Comparison of ENCODE assay signal across 34 mouse cellular contexts in genomic region chr17:24535300-24535699, GRCm38 (mm10). TPM values are rescaled to one million over a fixed set of nuclear protein-coding genes. Genes with fewer than 3 reads are reported as not detected.
A peak's percentile ranks its signal among the peaks of the same experiment; 100 is the strongest.
DNase-seq lines count a peak whose midpoint lies in the region; ATAC-seq and TF ChIP-seq lines count a peak whose summit lies in the region.
"Had no signal": no experiment of that assay in that cellular context is flagged by ENCODE, and none has a peak within 500 bp of the region (broad histone marks: within the 10 kb centered on the region; RNA-seq: fewer than 3 reads in every experiment).

No protein-coding gene starts in this region.

- 43% methylated on average over 5 of the region's 5 CpGs for WGBS in embryonic facial prominence, embryonic 13.5 days
- 52% methylated on average over 5 of the region's 5 CpGs for WGBS in embryonic facial prominence, embryonic 10.5 days
- 54% methylated on average over 5 of the region's 5 CpGs for WGBS in hindbrain, embryonic 13.5 days
- 64% methylated on average over 5 of the region's 5 CpGs for WGBS in hindbrain, embryonic 16.5 days
- WGBS in limb, embryonic 13.5 days = 38% methylated on average over 5 of the region's 5 CpGs
- 44% methylated on average over 5 of the region's 5 CpGs for WGBS in limb, embryonic 10.5 days
- WGBS in stomach, postnatal 0 days = 41% methylated on average over 5 of the region's 5 CpGs

- H3K36me3 ChIP-seq in embryonic facial prominence, embryonic 13.5 days = peaks cover 7% of the 10 kb centered on the region; the same call in 1 of the 2 replicates
- peaks cover 9% of the 10 kb centered on the region for H3K36me3 ChIP-seq in embryonic facial prominence, embryonic 10.5 days (replicated peaks)
- peaks cover 7% of the 10 kb centered on the region for H3K36me3 ChIP-seq in hindbrain, embryonic 13.5 days
- H3K36me3 ChIP-seq in hindbrain, embryonic 16.5 days (ENCODE audit: control insufficient read depth, insufficient read depth, low read length) = no peaks in the 10 kb centered on the region
- H3K36me3 ChIP-seq in limb, embryonic 13.5 days = peaks cover 7% of the 10 kb centered on the region
- H3K36me3 ChIP-seq in limb, embryonic 10.5 days = peaks cover 11% of the 10 kb centered on the region
- H3K36me3 ChIP-seq in stomach, postnatal 0 days (ENCODE audit: control insufficient read depth, insufficient read depth, low read length) = no peaks in the 10 kb centered on the region; the same call in 1 of the 2 replicates
- H3K36me3 ChIP-seq: forebrain, embryonic 15.5 days; heart, embryonic 15.5 days; lung, embryonic 15.5 days had no signal

- no peak overlapping the region for H3K4me3 ChIP-seq in embryonic facial prominence, embryonic 13.5 days
- no peak overlapping the region for H3K4me3 ChIP-seq in embryonic facial prominence, embryonic 10.5 days
- no peak overlapping the region for H3K4me3 ChIP-seq in hindbrain, embryonic 13.5 days
- no peak overlapping the region for H3K4me3 ChIP-seq in hindbrain, embryonic 16.5 days (ENCODE audit: low read length)
- no peak overlapping the region for H3K4me3 ChIP-seq in limb, embryonic 13.5 days
- H3K4me3 ChIP-seq in limb, embryonic 10.5 days = no peak overlapping the region
- H3K4me3 ChIP-seq in stomach, postnatal 0 days (ENCODE audit: low read depth, low read length) = no peak overlapping the region
- H3K4me3 ChIP-seq: erythroblast, embryonic 14.5 days; forebrain, embryonic 15.5 days; heart, embryonic 10.5 days; heart, embryonic 15.5 days; limb, embryonic 12.5 days; lung, embryonic 15.5 days had no signal

- TF ChIP-seq EP300 in stomach, postnatal 0 days (optimal IDR thresholded peaks at IDR 0.05) = no peak

- no peak for ATAC-seq in embryonic facial prominence, embryonic 13.5 days (ENCODE audit: insufficient number of reproducible peaks, insufficient read depth, low FRiP score, low TSS enrichment, low read depth)
- ATAC-seq in hindbrain, embryonic 13.5 days (ENCODE audit: low FRiP score) = no peak
- no peak for ATAC-seq in hindbrain, embryonic 16.5 days
- ATAC-seq in limb, embryonic 13.5 days (ENCODE audit: low FRiP score, low read depth) = no peak
- no peak for ATAC-seq in stomach, postnatal 0 days (ENCODE audit: low FRiP score, low TSS enrichment)
- ATAC-seq: activated CD4-positive, CD25-positive, alpha-beta regulatory T cell, adult 4 months; forebrain, embryonic 15.5 days; intestine, embryonic 16.5 days; midbrain, embryonic 16.5 days had no signal

- no peak for DNase-seq in embryonic facial prominence, embryonic 10.5 days (ENCODE audit: low spot score)
- no peak for DNase-seq in limb, embryonic 10.5 days (ENCODE audit: low spot score)
- no peak for DNase-seq in stomach, postnatal 0 days (ENCODE audit: low spot score)
- DNase-seq in gastrocnemius, postnatal 36 days = no peak
- DNase-seq: adrenal gland, adult 2 months; adrenal gland, postnatal 36 days; cerebellum, adult 8-10 months; cerebellum, postnatal 25 days; embryo, embryonic 11 days; gastrocnemius, postnatal 14 days; heart, adult 11 months; kidney, adult 9 months; kidney, postnatal 25 days; lung, postnatal 36 days; thymus, postnatal 4 days had no signal

- no peak overlapping the region for H3K4me2 ChIP-seq in embryonic facial prominence, embryonic 13.5 days
- no peak overlapping the region for H3K4me2 ChIP-seq in hindbrain, embryonic 13.5 days
- H3K4me2 ChIP-seq in hindbrain, embryonic 16.5 days (ENCODE audit: low read length) = no peak overlapping the region
- H3K4me2 ChIP-seq in limb, embryonic 13.5 days (replicated peaks) = no peak overlapping the region
- no peak overlapping the region for H3K4me2 ChIP-seq in stomach, postnatal 0 days (replicated peaks; ENCODE audit: low read depth)
- H3K4me2 ChIP-seq: forebrain, embryonic 15.5 days; heart, embryonic 15.5 days; limb, embryonic 12.5 days; liver, embryonic 11.5 days; lung, embryonic 15.5 days; midbrain, embryonic 11.5 days had no signal

- 0 out of 2 replicates have a peak overlapping the region, but pooled peaks have one; percentile 21 for H3K9ac ChIP-seq in embryonic facial prominence, embryonic 13.5 days
- H3K9ac ChIP-seq in hindbrain, embryonic 13.5 days = 0 out of 2 replicates have a peak overlapping the region, but pooled peaks have one; percentile 15
- H3K9ac ChIP-seq in hindbrain, embryonic 16.5 days (ENCODE audit: low read depth, low read length) = no peak overlapping the region
- H3K9ac ChIP-seq in limb, embryonic 13.5 days = peak overlapping the region; percentile 13; the same call in 1 of the 2 replicates
- no peak overlapping the region for H3K9ac ChIP-seq in stomach, postnatal 0 days (ENCODE audit: low read length)
- H3K9ac ChIP-seq: forebrain, embryonic 15.5 days; heart, embryonic 15.5 days; limb, embryonic 12.5 days; lung, embryonic 15.5 days had no signal

- peaks cover 35% of the 10 kb centered on the region for H3K4me1 ChIP-seq in embryonic facial prominence, embryonic 13.5 days
- H3K4me1 ChIP-seq in embryonic facial prominence, embryonic 10.5 days = peaks cover 45% of the 10 kb centered on the region
- peaks cover 39% of the 10 kb centered on the region for H3K4me1 ChIP-seq in hindbrain, embryonic 13.5 days (replicated peaks)
- H3K4me1 ChIP-seq in hindbrain, embryonic 16.5 days (ENCODE audit: control insufficient read depth, insufficient read depth, low read depth, low read length) = peaks cover 22% of the 10 kb centered on the region
- peaks cover 52% of the 10 kb centered on the region for H3K4me1 ChIP-seq in limb, embryonic 13.5 days
- H3K4me1 ChIP-seq in limb, embryonic 10.5 days = peaks cover 48% of the 10 kb centered on the region
- H3K4me1 ChIP-seq in stomach, postnatal 0 days (replicated peaks; ENCODE audit: control insufficient read depth, insufficient read depth) = no peaks in the 10 kb centered on the region

- H3K9me3 ChIP-seq in embryonic facial prominence, embryonic 13.5 days = no peaks in the 10 kb centered on the region
- no peaks in the 10 kb centered on the region for H3K9me3 ChIP-seq in embryonic facial prominence, embryonic 10.5 days
- no peaks in the 10 kb centered on the region for H3K9me3 ChIP-seq in hindbrain, embryonic 13.5 days
- no peaks in the 10 kb centered on the region for H3K9me3 ChIP-seq in hindbrain, embryonic 16.5 days (ENCODE audit: control insufficient read depth, low read length)
- no peaks in the 10 kb centered on the region for H3K9me3 ChIP-seq in limb, embryonic 13.5 days
- H3K9me3 ChIP-seq in limb, embryonic 10.5 days (replicated peaks) = no peaks in the 10 kb centered on the region
- H3K9me3 ChIP-seq in stomach, postnatal 0 days (ENCODE audit: control insufficient read depth, low read length) = no peaks in the 10 kb centered on the region
- H3K9me3 ChIP-seq: forebrain, embryonic 15.5 days; heart, embryonic 10.5 days; heart, embryonic 15.5 days; limb, embryonic 12.5 days; lung, embryonic 15.5 days had no signal

- TF ChIP-seq CTCF in stomach, postnatal 0 days (IDR thresholded peaks at IDR 0.05; ENCODE audit: low read depth) = no peak

- no peaks in the 10 kb centered on the region for H3K27me3 ChIP-seq in embryonic facial prominence, embryonic 13.5 days
- no peaks in the 10 kb centered on the region for H3K27me3 ChIP-seq in embryonic facial prominence, embryonic 10.5 days (replicated peaks; ENCODE audit: low read depth, poor library complexity, severe bottlenecking)
- H3K27me3 ChIP-seq in hindbrain, embryonic 13.5 days = peaks cover 11% of the 10 kb centered on the region; the same call in 1 of the 2 replicates
- no peaks in the 10 kb centered on the region for H3K27me3 ChIP-seq in hindbrain, embryonic 16.5 days (replicated peaks; ENCODE audit: control insufficient read depth, insufficient read depth, low read length)
- no peaks in the 10 kb centered on the region for H3K27me3 ChIP-seq in limb, embryonic 13.5 days
- H3K27me3 ChIP-seq in limb, embryonic 10.5 days (ENCODE audit: low read depth, poor library complexity, severe bottlenecking) = no peaks in the 10 kb centered on the region
- H3K27me3 ChIP-seq in stomach, postnatal 0 days (ENCODE audit: control insufficient read depth, insufficient read depth, low read length) = no peaks in the 10 kb centered on the region
- H3K27me3 ChIP-seq: CH12.LX; forebrain, embryonic 15.5 days; limb, embryonic 12.5 days; lung, embryonic 15.5 days had no signal

- intact Hi-C loops in gastrocnemius, postnatal 36 days (cut with DNase I) = no loop called here

- H3K27ac ChIP-seq in embryonic facial prominence, embryonic 13.5 days = no peak overlapping the region; the same call in 1 of the 2 replicates
- H3K27ac ChIP-seq in embryonic facial prominence, embryonic 10.5 days (replicated peaks) = no peak overlapping the region
- H3K27ac ChIP-seq in hindbrain, embryonic 13.5 days = no peak overlapping the region
- no peak overlapping the region for H3K27ac ChIP-seq in hindbrain, embryonic 16.5 days (ENCODE audit: low read depth, low read length)
- no peak overlapping the region for H3K27ac ChIP-seq in limb, embryonic 13.5 days
- H3K27ac ChIP-seq in limb, embryonic 10.5 days = no peak overlapping the region
- 0 out of 2 replicates have a peak overlapping the region, but pooled peaks have one; percentile 18 for H3K27ac ChIP-seq in stomach, postnatal 0 days (replicated peaks)
- H3K27ac ChIP-seq: forebrain, embryonic 15.5 days; heart, embryonic 10.5 days; heart, embryonic 15.5 days; limb, embryonic 12.5 days; lung, embryonic 15.5 days had no signal

RNA-seq across cellular contexts. Expression of gene Rab26, which starts 1.3 kb away (rescaled TPM):
- 2.8 and 3.3 TPM in 2 replicates for polyA plus RNA-seq in embryonic facial prominence, embryonic 13.5 days (2015; fragmentation: Nextera tagmentation; extraction: Ambion mirVana)
- 2.6 TPM in 2 replicates for polyA plus RNA-seq in embryonic facial prominence, embryonic 10.5 days (2016; fragmentation: Nextera tagmentation; extraction: Ambion mirVana)
- polyA plus RNA-seq in hindbrain, embryonic 13.5 days (2015; fragmentation: Nextera tagmentation; extraction: Ambion mirVana) = 2.8 and 3.1 TPM in 2 replicates
- polyA plus RNA-seq in hindbrain, embryonic 16.5 days (2015; fragmentation: Nextera tagmentation; extraction: Ambion mirVana) = 10.9 and 13.0 TPM in 2 replicates
- 3.4 TPM in 2 replicates for polyA plus RNA-seq in limb, embryonic 13.5 days (2015; fragmentation: Nextera tagmentation; extraction: Ambion mirVana)
- 2.4 and 3.8 TPM in 2 replicates for polyA plus RNA-seq in limb, embryonic 10.5 days (2016; fragmentation: Nextera tagmentation; extraction: Ambion mirVana)
- 0.82 and 0.85 TPM in 2 replicates for polyA plus RNA-seq in stomach, postnatal 0 days (2015; fragmentation: Nextera tagmentation; extraction: Ambion mirVana)
- total RNA-seq in gastrocnemius, postnatal 36 days (2021) = under 1 TPM in 1 of 2 experiments, not detected in 1; 0.20 TPM
- total RNA-seq: heart, postnatal 25 days; neutrophil, adult 5-6 weeks had no signal

RNA-seq across cellular contexts. Expression of gene Traf7, which starts 7.6 kb away (rescaled TPM):
- polyA plus RNA-seq in embryonic facial prominence, embryonic 13.5 days (2015; fragmentation: Nextera tagmentation; extraction: Ambion mirVana) = 96.1 and 97.1 TPM in 2 replicates
- 116 and 121 TPM in 2 replicates for polyA plus RNA-seq in embryonic facial prominence, embryonic 10.5 days (2016; fragmentation: Nextera tagmentation; extraction: Ambion mirVana)
- 86.0 and 89.9 TPM in 2 replicates for polyA plus RNA-seq in hindbrain, embryonic 13.5 days (2015; fragmentation: Nextera tagmentation; extraction: Ambion mirVana)
- 85.9 and 94.2 TPM in 2 replicates for polyA plus RNA-seq in hindbrain, embryonic 16.5 days (2015; fragmentation: Nextera tagmentation; extraction: Ambion mirVana)
- polyA plus RNA-seq in limb, embryonic 13.5 days (2015; fragmentation: Nextera tagmentation; extraction: Ambion mirVana) = 96.2 and 103 TPM in 2 replicates
- 125 and 136 TPM in 2 replicates for polyA plus RNA-seq in limb, embryonic 10.5 days (2016; fragmentation: Nextera tagmentation; extraction: Ambion mirVana)
- 41.8 and 42.6 TPM in 2 replicates for polyA plus RNA-seq in stomach, postnatal 0 days (2015; fragmentation: Nextera tagmentation; extraction: Ambion mirVana)
- 10 to 100 TPM; 23.7 to 30.2 TPM for total RNA-seq in gastrocnemius, postnatal 36 days (2021)

RNA-seq across cellular contexts. Expression of gene Pkd1, which starts 14.3 kb away (rescaled TPM):
- polyA plus RNA-seq in embryonic facial prominence, embryonic 13.5 days (2015; fragmentation: Nextera tagmentation; extraction: Ambion mirVana) = 24.1 and 30.6 TPM in 2 replicates
- polyA plus RNA-seq in embryonic facial prominence, embryonic 10.5 days (2016; fragmentation: Nextera tagmentation; extraction: Ambion mirVana) = 14.9 and 16.3 TPM in 2 replicates
- 20.1 and 21.6 TPM in 2 replicates for polyA plus RNA-seq in hindbrain, embryonic 13.5 days (2015; fragmentation: Nextera tagmentation; extraction: Ambion mirVana)
- 26.8 and 29.9 TPM in 2 replicates for polyA plus RNA-seq in hindbrain, embryonic 16.5 days (2015; fragmentation: Nextera tagmentation; extraction: Ambion mirVana)
- 22.3 and 36.6 TPM in 2 replicates for polyA plus RNA-seq in limb, embryonic 13.5 days (2015; fragmentation: Nextera tagmentation; extraction: Ambion mirVana)
- polyA plus RNA-seq in limb, embryonic 10.5 days (2016; fragmentation: Nextera tagmentation; extraction: Ambion mirVana) = 18.9 and 24.7 TPM in 2 replicates
- 10.9 and 12.3 TPM in 2 replicates for polyA plus RNA-seq in stomach, postnatal 0 days (2015; fragmentation: Nextera tagmentation; extraction: Ambion mirVana)
- total RNA-seq in gastrocnemius, postnatal 36 days (2021) = 10 to 100 TPM; 19.8 to 20.3 TPM

RNA-seq across cellular contexts. Expression of gene Caskin1, which starts 46.9 kb away (rescaled TPM):
- polyA plus RNA-seq in embryonic facial prominence, embryonic 13.5 days (2015; fragmentation: Nextera tagmentation; extraction: Ambion mirVana) = 3.5 and 5.4 TPM in 2 replicates
- polyA plus RNA-seq in embryonic facial prominence, embryonic 10.5 days (2016; fragmentation: Nextera tagmentation; extraction: Ambion mirVana) = 3.1 and 3.9 TPM in 2 replicates
- 32.8 and 34.3 TPM in 2 replicates for polyA plus RNA-seq in hindbrain, embryonic 13.5 days (2015; fragmentation: Nextera tagmentation; extraction: Ambion mirVana)
- 43.6 and 44.6 TPM in 2 replicates for polyA plus RNA-seq in hindbrain, embryonic 16.5 days (2015; fragmentation: Nextera tagmentation; extraction: Ambion mirVana)
- polyA plus RNA-seq in limb, embryonic 13.5 days (2015; fragmentation: Nextera tagmentation; extraction: Ambion mirVana) = 5.0 and 5.2 TPM in 2 replicates
- 1.4 and 3.6 TPM in 2 replicates for polyA plus RNA-seq in limb, embryonic 10.5 days (2016; fragmentation: Nextera tagmentation; extraction: Ambion mirVana)
- 0.84 and 1.3 TPM in 2 replicates for polyA plus RNA-seq in stomach, postnatal 0 days (2015; fragmentation: Nextera tagmentation; extraction: Ambion mirVana)
- total RNA-seq in gastrocnemius, postnatal 36 days (2021) = under 1 TPM; 0.05 TPM
- total RNA-seq: megakaryocyte, adult 5-6 weeks; neutrophil, adult 5-6 weeks had no signal
- polyA plus RNA-seq: erythroblast, embryonic 14.5 days had no signal

RNA-seq across cellular contexts. Expression of gene Mlst8, which starts 56.4 kb away (rescaled TPM):
- 32.5 and 33.2 TPM in 2 replicates for polyA plus RNA-seq in embryonic facial prominence, embryonic 13.5 days (2015; fragmentation: Nextera tagmentation; extraction: Ambion mirVana)
- 37.5 and 39.0 TPM in 2 replicates for polyA plus RNA-seq in embryonic facial prominence, embryonic 10.5 days (2016; fragmentation: Nextera tagmentation; extraction: Ambion mirVana)
- 35.5 and 36.1 TPM in 2 replicates for polyA plus RNA-seq in hindbrain, embryonic 13.5 days (2015; fragmentation: Nextera tagmentation; extraction: Ambion mirVana)
- polyA plus RNA-seq in hindbrain, embryonic 16.5 days (2015; fragmentation: Nextera tagmentation; extraction: Ambion mirVana) = 36.2 and 39.3 TPM in 2 replicates
- 33.1 and 35.6 TPM in 2 replicates for polyA plus RNA-seq in limb, embryonic 13.5 days (2015; fragmentation: Nextera tagmentation; extraction: Ambion mirVana)
- polyA plus RNA-seq in limb, embryonic 10.5 days (2016; fragmentation: Nextera tagmentation; extraction: Ambion mirVana) = 31.6 and 42.2 TPM in 2 replicates
- 12.4 and 13.4 TPM in 2 replicates for polyA plus RNA-seq in stomach, postnatal 0 days (2015; fragmentation: Nextera tagmentation; extraction: Ambion mirVana)
- total RNA-seq in gastrocnemius, postnatal 36 days (2021) = 10 to 100 TPM; 11.9 to 12.1 TPM

Comparison
In these comparisons a context has a peak if more than half of its experiments do, and no peak if none do; other contexts are left out.
1. H3K9ac ChIP-seq: peak in embryonic facial prominence, embryonic 13.5 days (single experiment), hindbrain, embryonic 13.5 days (single experiment) and limb, embryonic 13.5 days (single experiment); none in hindbrain, embryonic 16.5 days (single experiment) and stomach, postnatal 0 days (single experiment).